Mouse (Mus musculus) megakaryocyte, adult 5-6 weeks (primary cell): ENCODE data around the gene Gm7358. TPM values are rescaled to one million over a fixed set of nuclear protein-coding genes. Genes with fewer than 3 reads are reported as not detected.
"Not testable (repeated sequence)": the region's sequence is repeated elsewhere in the genome, so short reads cannot be mapped to it uniquely, and the experiment has no call there.

ENCODE experiments used
- ATAC-seq: 2 replicates; pipeline ENCODE4 v1.8.0; 2016; ENCODE audit warnings: mild to moderate bottlenecking, inconsistent platforms; ENCODE audit not compliant: poor library complexity, severe bottlenecking
- total RNA-seq, 2 experiments: library from RNA; stranded (forward) in 1 of 2; stranded (reverse) in 1 of 2; fragments of 153-499, 151-499 nt in 1 of 2; fragments of 221-1000, 200-1000 nt in 1 of 2; gene quantifications; 2 replicates each; pipeline versions ENCODE4 v1.2.3 to v1.2.4; 2015 to 2017

Gene Gm7358
- total RNA-seq (2015) (not detected in 2 replicates), total RNA-seq (2017) (not detected in 2 replicates)

DNA sequence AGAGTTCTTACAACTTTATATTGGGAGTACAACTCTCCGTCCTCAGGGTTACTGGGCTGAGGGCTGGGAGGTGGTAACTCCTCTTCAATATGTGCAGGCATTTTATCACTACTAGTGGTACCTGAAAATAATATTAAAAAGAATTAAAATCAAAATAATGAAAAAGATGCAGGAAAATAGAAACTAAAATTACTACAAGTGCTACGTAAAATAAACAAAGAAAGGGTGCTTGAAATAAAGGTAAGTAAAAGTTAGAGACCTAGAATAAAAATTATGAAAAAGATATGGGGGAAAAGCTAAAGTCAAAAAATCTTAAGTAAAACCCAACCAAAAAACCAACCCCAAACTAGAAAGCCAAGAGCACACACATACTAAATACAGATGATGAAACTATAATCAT is at the start of gene Gm7358:
Gene Gm7358, minus strand, starts transcription at position 101 of the 400 bp plus-strand sequence.
- ATAC-seq = not testable (repeated sequence)

DNA sequence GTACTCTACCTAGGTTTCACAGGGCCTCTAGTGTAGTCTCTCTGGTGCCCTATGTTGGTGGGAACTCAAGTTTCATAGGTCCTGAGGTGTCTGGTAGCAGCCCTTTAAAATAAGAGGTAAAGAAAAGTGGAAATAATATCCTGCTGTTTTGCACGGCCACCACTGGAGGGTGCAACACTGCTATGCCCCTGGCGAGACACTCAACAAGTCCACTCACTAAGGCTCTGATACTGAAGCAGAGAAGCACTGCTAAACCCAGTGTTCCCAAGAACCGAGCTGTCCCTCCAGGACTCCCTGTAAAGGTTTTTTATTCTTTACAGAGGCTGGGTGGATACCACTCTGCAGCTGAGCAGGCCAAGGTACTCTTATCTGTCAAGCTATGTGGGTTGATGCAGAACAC is 43.7 kb upstream of the Gm7358 start:
- not testable (repeated sequence) for ATAC-seq

DNA sequence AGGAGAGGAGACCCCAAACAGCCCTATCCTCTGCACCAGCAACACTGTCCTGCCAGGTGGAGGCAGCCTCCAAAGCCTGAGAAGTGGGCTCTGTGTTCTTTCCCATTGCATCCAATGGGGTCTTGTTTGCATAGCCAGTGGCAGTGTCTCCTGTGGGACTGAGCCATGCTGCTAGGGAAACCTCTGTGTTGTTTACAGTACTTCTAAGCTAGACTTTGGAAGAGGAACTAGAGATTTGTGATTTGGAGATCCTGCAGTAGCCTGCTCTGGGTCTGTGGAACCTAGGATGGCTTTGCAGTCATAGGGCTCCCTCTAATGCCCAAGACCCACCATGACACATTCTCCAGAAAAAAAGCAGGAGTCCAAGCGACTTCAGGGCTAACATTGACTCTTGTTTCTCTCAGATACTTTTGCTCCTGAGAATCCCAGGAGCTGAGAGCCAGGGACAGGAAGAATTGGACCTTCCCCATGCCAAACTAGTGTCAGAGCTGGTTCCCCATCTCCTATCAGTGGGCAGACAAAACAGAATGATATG is 42.2 kb upstream of the Gm7358 start:
- not testable (repeated sequence) for ATAC-seq

DNA sequence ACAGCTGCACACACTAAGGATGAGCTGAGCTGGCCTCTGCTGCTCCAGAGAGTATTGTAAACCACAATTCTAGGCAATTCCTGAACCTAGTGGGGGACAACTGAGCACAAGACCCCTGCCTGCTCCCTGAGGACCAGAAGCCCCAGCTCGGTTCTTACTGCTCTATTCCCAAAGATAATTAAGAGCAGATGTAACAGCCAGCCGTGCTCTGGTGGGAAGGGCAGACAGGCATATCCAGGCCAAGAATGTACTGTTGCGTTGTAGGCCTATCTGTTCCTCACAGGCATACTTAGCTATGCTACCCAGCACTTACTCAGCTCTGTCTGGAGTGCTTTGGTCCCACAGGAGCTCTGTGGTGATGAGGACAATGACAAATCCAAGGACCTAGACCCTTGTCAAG is 40.6 kb upstream of the Gm7358 start:
- not testable (repeated sequence) for ATAC-seq

DNA sequence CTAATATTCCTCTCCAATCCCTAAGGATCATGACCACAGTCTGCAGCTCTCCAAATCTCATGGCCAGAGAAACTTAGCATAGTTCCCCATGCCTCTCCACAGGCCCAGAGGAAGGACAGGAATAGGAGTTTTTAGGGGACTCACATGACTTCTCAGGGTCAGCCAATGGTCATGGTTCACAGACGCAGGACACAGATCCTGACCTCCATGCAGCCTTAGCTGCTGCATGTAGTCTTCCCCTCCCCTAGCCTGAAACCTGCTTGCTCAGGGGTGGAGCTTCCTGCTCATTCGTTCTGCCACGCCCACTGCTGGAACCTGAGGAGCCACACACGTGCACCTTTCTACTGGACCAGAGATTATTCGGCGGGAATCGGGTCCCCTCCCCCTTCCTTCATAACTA is 34.8 kb upstream of the Gm7358 start:
- ATAC-seq = not testable (repeated sequence)

DNA sequence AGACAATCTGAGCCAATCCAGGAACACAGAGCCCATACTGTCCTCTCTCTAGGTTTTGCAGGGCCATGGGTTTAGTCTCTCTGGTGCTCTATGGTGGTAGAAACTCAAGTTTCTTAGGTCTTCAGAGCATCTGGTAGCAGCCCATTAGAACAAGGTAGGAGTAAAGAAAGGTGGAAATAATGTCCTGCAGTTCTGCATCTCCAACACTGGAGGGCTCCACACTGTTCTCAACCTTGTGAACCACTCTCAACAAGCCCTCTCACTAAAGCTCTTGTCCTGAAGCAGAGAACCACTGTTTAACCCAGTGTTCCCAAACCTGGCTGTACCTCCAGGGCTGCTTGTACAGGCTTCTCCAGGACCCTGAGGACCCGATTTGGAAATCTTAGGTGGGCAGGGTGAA is 27.3 kb upstream of the Gm7358 start:
- ATAC-seq = not testable (repeated sequence)

DNA sequence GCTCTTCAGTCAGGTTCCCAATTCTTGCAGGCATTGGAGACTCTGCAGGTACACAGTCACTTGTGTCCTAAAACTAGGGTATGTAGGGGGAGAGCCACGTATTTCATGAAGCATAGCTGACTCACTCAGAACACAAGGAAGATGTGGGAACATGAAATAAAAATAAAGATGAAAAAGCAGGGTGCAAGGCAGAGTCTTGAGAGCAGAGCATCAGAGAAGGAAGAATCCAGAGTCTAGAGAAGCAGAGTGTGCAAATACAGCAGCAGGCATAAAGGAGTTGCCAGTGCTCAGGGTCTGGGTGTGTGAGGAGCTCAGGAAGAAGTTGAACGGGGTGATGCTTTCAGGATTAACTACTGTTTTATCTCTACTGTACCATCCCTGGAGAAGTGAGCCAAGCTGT is 17.5 kb downstream of the Gm7358 start:
- ATAC-seq = not testable (repeated sequence)

DNA sequence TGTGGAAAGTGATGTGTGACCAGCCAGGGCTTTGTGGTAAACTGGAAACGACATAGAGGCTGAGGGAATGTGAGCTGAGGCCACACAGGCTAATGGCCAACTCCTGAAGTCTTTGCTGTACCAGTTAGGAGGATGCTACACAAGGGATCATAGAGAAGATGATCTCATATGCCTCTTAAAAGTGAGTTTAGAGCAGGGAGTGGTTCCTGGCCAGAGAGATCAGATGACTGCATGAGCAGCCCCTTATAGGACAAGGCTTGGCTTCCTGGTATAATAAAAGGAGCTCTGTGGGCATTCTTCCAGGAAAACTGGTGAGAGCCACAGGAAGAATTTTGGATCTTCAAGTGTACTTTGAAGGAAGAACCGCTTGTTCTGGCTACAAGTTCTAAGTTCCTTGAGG is 22.3 kb downstream of the Gm7358 start:
- not testable (repeated sequence) for ATAC-seq

DNA sequence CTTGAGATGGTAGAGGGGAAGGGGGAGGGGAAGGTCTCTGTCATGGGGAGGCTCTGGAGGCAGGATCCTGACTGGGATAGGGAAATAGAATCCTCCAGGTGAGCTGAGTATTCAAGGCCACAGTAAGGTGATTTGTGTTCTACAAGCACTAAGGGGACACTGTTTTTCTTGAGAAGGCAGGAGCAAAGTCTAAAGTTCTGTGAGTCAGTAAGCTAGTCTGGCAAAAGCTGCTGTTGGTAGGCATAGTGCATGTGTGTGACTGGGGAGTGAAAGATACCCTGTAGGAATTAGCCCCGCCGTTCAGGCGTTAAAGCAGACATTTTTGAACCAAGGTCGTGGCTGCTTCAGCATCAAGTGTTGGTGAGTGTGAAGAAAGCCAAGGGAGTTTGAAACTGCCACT is 23.2 kb downstream of the Gm7358 start:
- ATAC-seq = not testable (repeated sequence)

Other genes starting within 250 kb of the Gm7358 start
- not detected in 2 replicates for gene Gm7168, start 111.2 kb downstream of the Gm7358 start, total RNA-seq (2015)
- gene Gm7168, start 111.2 kb downstream of the Gm7358 start, total RNA-seq (2017) = not detected in 2 replicates
- not detected in 2 replicates for gene Gm7356, start 55.8 kb downstream of the Gm7358 start, total RNA-seq (2015)
- not detected in 2 replicates for gene Gm7356, start 55.8 kb downstream of the Gm7358 start, total RNA-seq (2017)
- gene Dact2, start 144.8 kb upstream of the Gm7358 start, total RNA-seq (2015) = not detected in 2 replicates
- not detected in 2 replicates for gene Dact2, start 144.8 kb upstream of the Gm7358 start, total RNA-seq (2017)
- gene Smoc2, start 220.0 kb upstream of the Gm7358 start, total RNA-seq (2015) = 0.23 TPM in 1 of 2 replicates, not detected in the other
- not detected in 2 replicates for gene Smoc2, start 220.0 kb upstream of the Gm7358 start, total RNA-seq (2017)